Mouse (Mus musculus) MEL (cell line): ENCODE measurements around the gene Arid3b.

Experiments
- CTCF ChIP-seq, 3 experiments: IDR thresholded peaks in 2 of 3; conservative IDR thresholded peaks in 1 of 3; 2 replicates each; pipeline ENCODE4 v1.5.1; 2011 to 2012; ENCODE audit warnings: low read length in 3 of 3, low read depth in 2 of 3, mild to moderate bottlenecking in 2 of 3, improper control_type of control experiment in 1 of 3, inconsistent platforms in 1 of 3, mixed read lengths in 1 of 3, moderate library complexity in 1 of 3; ENCODE audit not compliant: control insufficient read depth in 1 of 3, insufficient read depth in 1 of 3, poor library complexity in 1 of 3, severe bottlenecking in 1 of 3
- POLR2A ChIP-seq, 2 experiments: IDR thresholded peaks; 2 replicates each; pipeline ENCODE4 v1.6.1; 2011 to 2012; ENCODE audit warnings: low read length in 2 of 2, mild to moderate bottlenecking in 2 of 2, control low read depth in 1 of 2, improper control_type of control experiment in 1 of 2, low read depth in 1 of 2, moderate library complexity in 1 of 2; ENCODE audit not compliant: control insufficient read depth in 1 of 2, insufficient read depth in 1 of 2, poor library complexity in 1 of 2
- RAD21 ChIP-seq: IDR thresholded peaks from 2 replicates; pipeline ENCODE4 v1.6.1; 2011; ENCODE audit warnings: mild to moderate bottlenecking, low read depth, low read length, improper control_type of control experiment
- ZNF384 ChIP-seq: IDR thresholded peaks from 2 replicates; pipeline ENCODE4 v1.6.1; 2012; ENCODE audit warnings: low read depth, mild to moderate bottlenecking, inconsistent platforms, low read length, improper control_type of control experiment

- TF ChIP-seq POLR2A (IDR thresholded peaks at IDR 0.05; ENCODE audit: control insufficient read depth in 1 of 2, insufficient read depth in 1 of 2, low read depth in 1 of 2, low read length in 2 of 2, poor library complexity in 1 of 2) = no peak
- TF ChIP-seq ZNF384 = no peak
- TF ChIP-seq CTCF (IDR thresholded peaks at IDR 0.05 in 2 of 3, conservative IDR thresholded peaks at IDR 0.05 in 1 of 3; ENCODE audit: control insufficient read depth in 1 of 3, insufficient read depth in 1 of 3, low read depth in 2 of 3, low read length in 3 of 3, poor library complexity in 1 of 3, severe bottlenecking in 1 of 3) = no peak
- no peak for TF ChIP-seq RAD21
Observed at GRCm38 (mm10) chr9:57808771-57809310, 27.8 kb downstream of the Arid3b start.
